Mouse (Mus musculus) kidney, adult 2 months (tissue): ENCODE results near the gene Ankrd60.

Experiments
- CTCF ChIP-seq: fragments of 200-500 bp; conservative IDR thresholded peaks from 2 replicates; pipeline ENCODE4 v1.5.1; 2011; ENCODE audit warnings: low read depth, mild to moderate bottlenecking, control low read depth, low read length, moderate library complexity, mixed read lengths; ENCODE audit not compliant: insufficient read depth, insufficient read length
- POLR2A ChIP-seq: fragments of 200-500 bp; IDR thresholded peaks from one replicate; pipeline ENCODE4 v1.6.1; 2011; ENCODE audit warnings: low read depth, low read length, control low read depth

DNA sequence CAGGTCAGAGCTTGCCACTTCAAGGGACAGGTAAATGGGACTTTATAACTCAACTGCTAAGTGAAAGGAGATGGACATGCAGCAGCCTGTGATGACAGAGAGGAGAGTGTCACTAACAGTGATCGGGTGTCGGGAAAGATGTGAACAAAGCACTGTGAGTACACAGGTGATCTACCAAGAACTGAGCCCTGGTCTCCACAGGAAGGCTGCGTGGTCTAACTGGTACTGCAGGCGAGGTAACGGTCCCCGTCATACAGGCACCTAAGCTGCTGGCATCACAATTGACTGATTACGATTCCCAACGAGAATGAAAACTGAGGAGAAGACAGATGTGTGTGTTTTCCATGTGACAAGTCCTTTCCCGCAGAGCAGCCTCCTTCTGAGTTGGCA, 28.2 kb upstream of the Ankrd60 start:
- TF ChIP-seq CTCF (no peak), POLR2A (no peak)
